Mouse (Mus musculus): ENCODE results near the gene Ulk2. TPM values are rescaled to one million over a fixed set of nuclear protein-coding genes. Genes with fewer than 3 reads are reported as not detected.

The Ulk2 gene
- total and polyA plus RNA-seq, 3 experiments, result 7.9 to 10.5 (median 9.3) TPM

DNA sequence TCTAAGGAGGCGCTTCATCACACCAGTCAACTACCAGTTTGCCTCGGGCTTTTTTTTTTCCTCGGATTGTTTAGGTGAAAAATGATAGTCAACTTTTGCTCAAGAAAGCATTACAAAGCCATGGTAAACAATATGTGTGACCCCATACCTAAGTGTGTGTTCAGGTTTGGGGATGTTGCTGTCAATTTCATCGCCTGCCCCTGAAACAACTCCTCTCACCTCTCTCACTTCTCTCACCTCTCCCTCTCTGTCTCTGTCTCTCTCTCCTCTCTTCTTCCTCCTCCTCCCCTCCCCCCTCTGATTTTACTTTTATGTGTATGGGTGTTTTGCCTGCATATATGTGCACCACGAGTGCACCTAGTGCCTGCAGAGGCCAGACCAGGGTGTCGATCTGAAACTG is 666 bp upstream of the Ulk2 start:
- no peak overlapping the region for H3K27ac ChIP-seq (ENCODE audit: insufficient read depth, low read depth)
- peak overlapping the region; percentile 77 for H3K9ac ChIP-seq (ENCODE audit: insufficient read depth, low read depth)
- peaks cover 0 to 6% of the 10 kb centered on the region in 2 experiments; a peak in 2 of 4 replicates for H3K4me1 ChIP-seq (ENCODE audit: control insufficient read depth in 1 of 2, insufficient read depth in 2 of 2)
- no peaks in the 10 kb centered on the region for H3K27me3 ChIP-seq (replicated peaks)
- no peaks in the 10 kb centered on the region for H3K36me3 ChIP-seq (replicated peaks in 1 of 2; ENCODE audit: control insufficient read depth in 1 of 2, insufficient read depth in 1 of 2, low read length in 1 of 2)
- H3K4me2 ChIP-seq (ENCODE audit: insufficient read depth, low read depth, poor library complexity, severe bottlenecking), result peak overlapping the region; percentile 73
- no peak for DNase-seq (ENCODE audit: extremely low read depth)
- in situ Hi-C loops (cut with MboI; ENCODE audit: low pct_ligation_motif_present, low pct_unique_long_range_greater_than_20kb, low sequenced_read_pairs), result no loop called here
- H3K79me2 ChIP-seq (replicated peaks; ENCODE audit: control insufficient read depth, extremely low read depth, insufficient read depth, poor library complexity, severe bottlenecking), result no peaks in the 10 kb centered on the region
- dilution Hi-C loops (cut with MboI; ENCODE audit: extremely low pct_ligation_motif_present, extremely low pct_unique_long_range_greater_than_20kb, low sequenced_read_pairs), result no loop called here
- peak overlapping the region; percentile 67 to 86 (median 82) for H3K4me3 ChIP-seq (replicated peaks in 1 of 3; ENCODE audit: low read depth in 2 of 3, low read length in 2 of 3, poor library complexity in 1 of 3)
- H3K9me3 ChIP-seq (replicated peaks; ENCODE audit: low read length), result no peaks in the 10 kb centered on the region
- no peak for TF ChIP-seq IRF4 (IDR thresholded peaks at IDR 0.05; ENCODE audit: low read depth, low read length)
- TF ChIP-seq ZNF384 (IDR thresholded peaks at IDR 0.05; ENCODE audit: low read depth, low read length), result peak; percentile 14; the same call in 1 of the 2 replicates

DNA sequence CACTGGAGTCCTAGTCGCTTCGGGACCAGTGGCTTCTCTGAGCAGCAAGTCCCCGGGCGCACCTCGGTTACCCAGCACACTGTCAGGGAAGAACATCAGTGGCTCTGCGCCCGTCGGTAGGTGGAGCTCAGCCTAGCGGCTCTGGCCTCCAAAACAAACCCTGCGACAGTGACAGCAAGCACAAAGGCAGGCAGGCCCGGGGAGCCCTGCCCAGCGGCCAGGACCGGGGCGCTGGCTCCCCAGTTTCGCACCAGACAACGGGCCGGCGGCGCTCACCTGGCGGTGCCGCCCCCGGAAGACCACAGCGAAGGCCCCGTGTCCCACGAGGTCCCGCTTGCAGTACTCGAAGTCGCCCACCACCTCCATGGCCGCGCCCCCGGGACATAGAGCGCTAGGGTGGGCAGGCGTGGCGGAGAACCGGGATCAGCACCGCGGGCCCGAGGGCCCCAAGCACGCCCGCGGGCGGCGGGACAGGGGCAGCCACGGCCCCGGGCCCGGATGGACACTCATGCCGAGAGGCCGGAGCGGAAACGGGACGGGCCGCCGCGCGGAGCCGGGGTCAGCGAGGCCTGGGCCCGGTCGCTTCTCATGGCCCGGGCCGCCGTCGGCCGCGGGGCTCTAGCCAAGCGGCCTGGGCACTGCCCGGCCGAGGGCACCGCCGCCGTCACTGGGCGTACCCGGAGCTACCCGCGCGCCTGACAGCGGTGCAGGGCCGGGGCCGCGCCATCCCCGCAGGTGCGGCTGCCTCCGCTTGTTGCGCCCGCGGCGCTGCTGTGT is 474 bp downstream of the Ulk2 start:
- peak; percentile 85 for DNase-seq (ENCODE audit: extremely low read depth)
- Histone ChIP-seq H3K4me2 (ENCODE audit: insufficient read depth, low read depth, poor library complexity, severe bottlenecking) (peak overlapping the region; percentile 24), H3K4me3 (replicated peaks in 1 of 3; ENCODE audit: low read depth in 2 of 3, low read length in 2 of 3, poor library complexity in 1 of 3) (peak overlapping the region; percentile 67 to 86 (median 82)), H3K79me2 (replicated peaks; ENCODE audit: control insufficient read depth, extremely low read depth, insufficient read depth, poor library complexity, severe bottlenecking) (no peaks in the 10 kb centered on the region), H3K9me3 (replicated peaks; ENCODE audit: low read length) (no peaks in the 10 kb centered on the region), H3K36me3 (replicated peaks in 1 of 2; ENCODE audit: control insufficient read depth in 1 of 2, insufficient read depth in 1 of 2, low read length in 1 of 2) (no peaks in the 10 kb centered on the region), H3K4me1 (ENCODE audit: control insufficient read depth in 1 of 2, insufficient read depth in 2 of 2) (peaks cover 0 to 6% of the 10 kb centered on the region in 2 experiments; a peak in 2 of 4 replicates), H3K27me3 (replicated peaks) (no peaks in the 10 kb centered on the region), H3K9ac (ENCODE audit: insufficient read depth, low read depth) (peak overlapping the region; percentile 77), H3K27ac (ENCODE audit: insufficient read depth, low read depth) (peak overlapping the region; percentile 53; the same call in 1 of the 2 replicates)
- dilution Hi-C loops (cut with MboI; ENCODE audit: extremely low pct_ligation_motif_present, extremely low pct_unique_long_range_greater_than_20kb, low sequenced_read_pairs), result no loop called here
- 0 out of 2 replicates have a peak, but pooled peaks have one; percentile 12 for TF ChIP-seq SMC3 (IDR thresholded peaks at IDR 0.05; ENCODE audit: low read depth, low read length)
- TF ChIP-seq JUND (conservative IDR thresholded peaks at IDR 0.05; ENCODE audit: low read depth, low read length), result no peak
- TF ChIP-seq ELF1 (IDR thresholded peaks at IDR 0.05; ENCODE audit: low read depth, low read length), result no peak
- peak; percentile 44; the same call in 1 of the 2 replicates for TF ChIP-seq HCFC1 (IDR thresholded peaks at IDR 0.05; ENCODE audit: low read depth, low read length)
- no peak for TF ChIP-seq ZC3H11A (IDR thresholded peaks at IDR 0.05; ENCODE audit: low read depth, low read length)
- peak in 1 of 2 experiments; percentile 56; a peak in 2 of 4 replicates for TF ChIP-seq CTCF (conservative IDR thresholded peaks at IDR 0.05 in 1 of 2, IDR thresholded peaks at IDR 0.05 in 1 of 2; ENCODE audit: low read depth in 2 of 2, low read length in 2 of 2)
- 0 out of 2 replicates have a peak, but pooled peaks have one; percentile 29 for TF ChIP-seq MAX (IDR thresholded peaks at IDR 0.05; ENCODE audit: low read length)
- 0 out of 2 replicates have a peak, but pooled peaks have one; percentile 36 for TF ChIP-seq TBP (conservative IDR thresholded peaks at IDR 0.05; ENCODE audit: low read depth, low read length)
- TF ChIP-seq MAZ (IDR thresholded peaks at IDR 0.05; ENCODE audit: low read depth, low read length), result 0 out of 2 replicates have a peak, but pooled peaks have one; percentile 6
- peak; percentile 86 for TF ChIP-seq MXI1 (IDR thresholded peaks at IDR 0.05; ENCODE audit: low read depth, low read length)
- TF ChIP-seq SIN3A (IDR thresholded peaks at IDR 0.05; ENCODE audit: low read length), result peak; percentile 73
- in situ Hi-C loops (cut with MboI; ENCODE audit: low pct_ligation_motif_present, low pct_unique_long_range_greater_than_20kb, low sequenced_read_pairs), result no loop called here
